Mouse (Mus musculus) neutrophil, adult 5-6 weeks (primary cell): Measurements from ENCODE around the gene Ntm. TPM values are rescaled to one million over a fixed set of nuclear protein-coding genes. Genes with fewer than 3 reads are reported as not detected.

Experiments used
- ATAC-seq: fragments of 151-379, 151-347 bp; 2 replicates; pipeline ENCODE4 v1.8.0; 2017; ENCODE audit warnings: mild to moderate bottlenecking, moderate TSS enrichment; ENCODE audit not compliant: insufficient number of reproducible peaks, poor library complexity, low FRiP score, severe bottlenecking; ENCODE audit errors: extremely low read depth
- total RNA-seq: library from RNA; stranded (forward); fragments of 200-1000 nt; gene quantifications from 2 replicates; pipeline ENCODE4 v1.2.3, GENCODE M21; 2017

The Ntm gene
- total RNA-seq, 1 experiment from 2014 or later = not detected

GRCm38 (mm10) chr9:29892792-29893191 lies 70.1 kb downstream of the Ntm start:
- no peak for ATAC-seq

GRCm38 (mm10) chr9:29888712-29889111 lies 74.2 kb downstream of the Ntm start:
- ATAC-seq = no peak

- no peak for ATAC-seq
Observed at GRCm38 (mm10) chr9:29887924-29888323, 75.0 kb downstream of the Ntm start.

- no peak for ATAC-seq
Observed at GRCm38 (mm10) chr9:29884062-29884461, 78.9 kb downstream of the Ntm start.

- no peak for ATAC-seq
Observed at GRCm38 (mm10) chr9:29881614-29882013, 81.3 kb downstream of the Ntm start.

- ATAC-seq = no peak
Observed at GRCm38 (mm10) chr9:29877583-29877982, 85.4 kb downstream of the Ntm start.

GRCm38 (mm10) chr9:29867746-29868145 lies 95.2 kb downstream of the Ntm start:
- ATAC-seq = no peak

- ATAC-seq = no peak
Observed at GRCm38 (mm10) chr9:29866824-29867223, 96.1 kb downstream of the Ntm start.

- no peak for ATAC-seq
Observed at GRCm38 (mm10) chr9:29866101-29866500, 96.8 kb downstream of the Ntm start.

GRCm38 (mm10) chr9:29865502-29865901 lies 97.4 kb downstream of the Ntm start:
- ATAC-seq = no peak

GRCm38 (mm10) chr9:29864886-29865285 lies 98.1 kb downstream of the Ntm start:
- no peak for ATAC-seq

GRCm38 (mm10) chr9:29862408-29862807 lies 100.5 kb downstream of the Ntm start:
- ATAC-seq = no peak

- no peak for ATAC-seq
Observed at GRCm38 (mm10) chr9:29859256-29860048, 103.5 kb downstream of the Ntm start.

- ATAC-seq = no peak
Observed at GRCm38 (mm10) chr9:29848735-29849455, 114.0 kb downstream of the Ntm start.

- no peak for ATAC-seq
Observed at GRCm38 (mm10) chr9:29837344-29837743, 125.6 kb downstream of the Ntm start.

GRCm38 (mm10) chr9:29834911-29835310 lies 128.0 kb downstream of the Ntm start:
- no peak for ATAC-seq

GRCm38 (mm10) chr9:29833781-29834180 lies 129.2 kb downstream of the Ntm start:
- no peak for ATAC-seq

- no peak for ATAC-seq
Observed at GRCm38 (mm10) chr9:29827240-29827660, 135.7 kb downstream of the Ntm start.

- no peak for ATAC-seq
Observed at GRCm38 (mm10) chr9:29825236-29825635, 137.7 kb downstream of the Ntm start.

- no peak for ATAC-seq
Observed at GRCm38 (mm10) chr9:29823716-29824115, 139.2 kb downstream of the Ntm start.
